Mouse (Mus musculus): Measurements from ENCODE around the gene Sptan1.
A peak's percentile ranks its signal among the peaks of the same experiment; 100 is the strongest.

Sptan1 gene

DNA sequence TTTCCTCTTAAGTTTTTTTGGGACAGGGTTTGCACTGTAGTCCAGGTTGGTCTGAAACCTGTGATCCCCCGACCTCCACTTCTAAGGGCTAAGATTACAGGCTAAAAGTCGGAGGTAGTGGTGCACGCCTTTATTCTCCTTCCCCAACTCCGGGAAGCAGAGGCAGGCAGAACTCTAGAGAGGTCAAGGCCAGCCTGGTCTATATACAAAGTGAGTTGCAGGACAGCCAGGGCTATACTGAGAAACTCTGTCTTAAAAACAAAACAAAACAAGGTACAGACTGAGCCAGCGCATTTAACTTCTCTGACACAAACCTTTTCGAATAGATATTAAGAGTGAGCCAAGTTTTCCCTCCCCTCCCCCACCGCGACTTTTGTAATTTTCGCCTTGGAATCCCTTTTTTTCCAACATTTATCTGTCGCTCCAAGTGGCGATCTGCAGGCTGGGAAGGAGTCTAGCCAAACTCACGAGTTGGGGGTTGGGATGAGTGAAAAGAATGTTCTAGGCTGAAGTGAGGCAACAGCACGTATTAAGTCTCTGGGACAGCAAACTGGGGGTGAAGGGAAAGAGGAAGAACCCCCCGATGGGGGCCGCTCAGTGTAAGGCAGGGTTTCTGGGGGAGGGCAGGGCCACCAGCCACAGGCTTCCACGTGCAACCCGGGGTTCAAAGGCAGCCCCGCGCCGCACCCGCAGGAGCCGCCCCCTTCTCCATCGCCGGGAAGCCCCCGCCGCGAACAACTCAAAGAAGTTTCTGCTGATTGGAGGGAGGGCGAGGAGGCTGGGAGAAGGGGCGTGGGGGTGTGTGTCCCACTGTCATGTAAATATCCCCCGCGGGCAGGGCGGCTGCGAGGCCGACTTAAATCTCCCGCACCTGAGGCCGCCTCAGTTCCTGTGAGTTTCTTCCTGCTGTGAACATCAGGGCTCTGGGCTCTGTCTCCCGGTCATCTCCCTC lies 96.1 kb downstream of the Sptan1 start:
- DNase-seq (ENCODE audit: low spot score): no peak

DNA sequence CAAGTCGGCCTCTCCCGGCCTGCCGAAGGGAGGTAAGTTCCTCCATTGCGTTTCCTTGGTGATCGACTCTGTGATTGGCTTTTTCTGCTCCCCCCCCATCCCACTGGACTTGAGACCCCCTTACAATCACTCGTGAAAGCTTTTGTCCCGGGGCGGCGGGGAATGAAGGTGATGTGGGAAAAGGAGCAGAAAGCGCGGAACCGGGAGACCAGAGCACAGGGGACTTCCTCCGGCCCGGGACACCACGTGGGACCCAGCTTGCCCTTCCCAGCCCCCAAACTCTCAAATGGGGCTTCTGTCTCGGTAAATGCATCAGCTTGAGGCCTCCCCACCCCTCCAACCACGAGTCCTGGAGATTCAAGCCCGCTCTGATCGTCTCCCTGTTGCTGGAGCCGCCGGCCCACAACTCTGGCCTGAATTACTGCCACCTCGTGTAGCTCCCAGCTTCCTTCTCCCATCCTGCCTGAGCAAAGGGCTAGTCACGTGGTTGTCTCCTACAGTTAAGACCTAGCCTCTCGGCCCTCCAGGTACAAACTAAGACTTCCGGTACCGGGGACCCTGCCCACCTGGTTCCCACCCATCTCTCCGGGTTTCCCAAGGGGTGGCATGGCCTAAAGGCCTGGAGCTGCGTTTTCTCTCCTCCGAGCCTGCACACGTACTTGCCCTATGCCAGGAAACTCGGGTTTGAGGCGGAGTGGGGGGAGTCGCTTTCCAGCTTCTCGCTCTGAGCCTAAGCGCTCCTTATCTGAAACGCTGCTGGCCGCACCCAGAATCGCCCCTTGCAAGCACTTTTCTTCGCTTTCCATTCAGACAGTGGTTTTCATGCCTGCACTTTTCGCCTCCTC lies 97.1 kb downstream of the Sptan1 start:
- peak; percentile 55 for DNase-seq (ENCODE audit: low spot score)

DNA sequence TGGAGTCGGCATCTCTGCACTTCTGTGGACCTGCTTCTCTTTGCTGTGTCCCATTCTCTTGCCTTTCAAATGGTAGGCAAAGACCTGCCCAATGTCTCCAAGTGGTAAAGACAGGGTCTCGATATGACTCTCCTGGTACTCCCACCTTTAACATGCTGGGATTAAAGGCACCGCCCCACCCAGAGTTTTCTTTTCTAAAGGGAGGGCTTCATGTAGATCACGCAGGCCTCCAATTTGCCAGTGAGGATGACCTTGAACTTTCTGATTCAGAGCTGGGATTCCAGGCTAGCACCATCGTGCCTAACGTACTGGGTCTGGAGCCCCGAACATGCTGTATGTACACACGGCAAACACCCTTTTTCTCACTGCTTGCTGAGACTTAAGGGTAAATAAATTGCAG lies 97.9 kb downstream of the Sptan1 start:
- DNase-seq (ENCODE audit: low spot score): no peak

DNA sequence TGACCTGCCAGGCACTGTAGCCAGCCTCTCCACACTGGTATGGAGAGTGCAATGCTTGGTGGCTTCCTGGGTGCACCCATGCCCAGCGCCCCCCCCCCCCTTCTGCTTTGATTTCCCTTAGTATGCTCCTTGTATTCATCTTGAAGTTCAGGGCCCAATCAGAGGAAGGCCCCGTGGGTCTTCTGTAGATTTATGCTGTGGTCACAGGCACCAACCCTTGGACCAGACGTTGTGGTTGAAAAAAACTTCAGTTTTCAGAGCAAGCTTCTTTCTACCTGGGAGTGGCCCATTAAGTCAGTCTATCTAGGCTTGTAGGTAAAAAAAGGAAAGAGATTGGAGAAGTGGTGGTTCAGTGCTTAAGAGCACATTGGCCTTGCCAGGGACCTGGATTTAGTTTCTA lies 98.4 kb downstream of the Sptan1 start:
- no peak for DNase-seq (ENCODE audit: low spot score)

DNA sequence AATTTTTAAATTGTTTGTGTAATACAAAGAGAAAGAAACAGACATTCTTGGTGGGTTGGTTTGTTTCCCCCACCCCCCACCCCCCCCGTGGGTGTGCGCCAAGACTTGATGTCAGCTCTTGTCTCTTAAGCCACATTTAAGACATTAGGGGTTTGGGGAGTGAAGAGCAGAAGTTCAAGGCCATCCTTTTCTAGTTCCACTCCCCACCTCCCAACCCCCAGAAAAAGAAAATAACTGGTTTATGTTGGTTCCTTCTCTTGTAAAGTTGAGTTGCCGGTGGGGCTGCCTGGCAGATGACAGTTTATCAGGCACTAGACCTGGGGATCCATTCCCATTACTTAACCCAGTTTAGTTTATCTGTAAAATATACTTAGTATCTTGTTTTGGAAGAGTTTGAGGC lies 98.9 kb downstream of the Sptan1 start:
- DNase-seq (ENCODE audit: low spot score): no peak

DNA sequence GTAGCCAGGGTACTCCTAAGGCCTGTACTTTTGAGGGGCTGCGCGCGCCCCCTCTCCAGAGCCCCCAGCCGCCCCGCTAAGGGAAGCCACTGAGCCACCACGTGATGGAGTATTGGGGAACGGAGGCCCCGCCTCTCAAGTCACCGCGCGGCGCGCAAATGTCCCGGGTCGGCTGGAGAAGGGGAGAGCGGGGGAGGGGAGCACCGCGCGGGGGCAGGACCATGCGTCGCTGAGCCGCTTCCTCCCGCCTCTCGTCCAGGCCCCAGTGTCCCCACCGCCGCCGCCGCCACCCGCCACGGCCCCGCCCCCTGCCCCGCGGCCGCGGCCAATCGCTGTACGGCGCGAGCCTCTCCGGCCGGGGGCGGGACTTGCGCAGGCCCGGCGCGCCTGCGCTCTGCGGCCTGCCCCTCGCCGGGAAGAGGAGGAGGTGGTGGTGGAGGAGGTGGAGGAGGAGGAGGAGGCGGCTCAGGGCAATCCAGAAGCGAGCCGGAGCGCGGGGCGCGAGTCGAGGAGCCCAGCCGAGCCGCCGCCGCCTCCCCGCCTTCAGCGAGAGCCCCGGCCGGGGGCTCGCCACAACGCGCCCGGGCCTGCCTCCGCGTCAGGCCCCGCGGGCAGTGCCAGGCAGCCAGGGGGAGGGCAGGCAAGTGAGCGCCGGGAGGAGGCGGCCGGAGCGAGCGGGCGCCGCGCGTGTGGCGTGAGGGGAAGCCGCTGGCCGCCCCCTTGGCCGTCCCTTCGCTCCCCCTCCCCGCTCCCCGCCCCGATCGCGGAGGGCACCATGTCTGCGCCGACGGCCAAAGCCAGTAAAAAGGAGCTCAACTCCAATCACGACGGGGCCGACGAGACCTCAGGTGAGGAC lies 100.9 kb downstream of the Sptan1 start:
- peak; percentile 91 for DNase-seq (ENCODE audit: low spot score)

DNA sequence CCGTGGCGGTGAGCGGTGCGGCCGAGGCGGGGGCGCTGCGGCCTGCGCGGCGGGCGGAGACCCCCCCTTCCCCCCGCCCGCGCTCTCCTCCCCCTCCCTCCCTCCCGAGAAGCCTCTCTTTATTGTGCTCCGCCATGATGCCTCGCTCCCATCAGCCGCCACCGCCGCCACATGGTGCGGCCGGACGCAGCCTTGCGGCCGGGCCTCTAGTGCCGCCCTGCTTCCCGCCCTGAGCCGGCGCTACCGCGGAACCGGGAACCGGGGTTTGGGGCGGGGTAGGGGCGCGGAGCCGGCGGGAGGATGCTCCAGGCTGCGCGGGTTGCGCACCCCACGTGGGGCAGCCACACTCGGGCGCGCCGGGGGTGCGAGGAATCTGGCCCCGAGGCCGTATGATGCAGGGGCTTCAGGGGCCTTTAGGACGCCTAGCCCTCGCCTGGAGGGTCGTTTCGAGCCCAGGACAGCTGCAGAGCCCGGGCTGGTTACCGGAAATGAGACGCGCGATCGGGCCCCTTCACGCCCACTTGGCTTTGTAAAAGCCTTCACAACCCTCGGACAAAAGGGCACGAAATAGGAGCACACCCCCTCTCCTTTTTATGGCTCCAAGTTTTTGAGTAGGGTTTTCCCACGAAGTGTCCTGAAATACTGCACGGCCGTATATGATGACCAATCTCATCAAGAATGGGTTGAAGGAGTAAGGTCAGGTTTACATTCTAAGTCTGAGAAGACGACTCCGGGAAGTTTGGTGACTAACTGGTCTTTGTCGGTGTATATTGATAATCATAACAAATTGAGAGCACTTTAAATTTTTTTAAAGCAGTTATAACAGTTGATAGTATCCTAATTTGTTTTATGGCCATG lies 101.9 kb downstream of the Sptan1 start:
- DNase-seq (ENCODE audit: low spot score): peak; percentile 40

DNA sequence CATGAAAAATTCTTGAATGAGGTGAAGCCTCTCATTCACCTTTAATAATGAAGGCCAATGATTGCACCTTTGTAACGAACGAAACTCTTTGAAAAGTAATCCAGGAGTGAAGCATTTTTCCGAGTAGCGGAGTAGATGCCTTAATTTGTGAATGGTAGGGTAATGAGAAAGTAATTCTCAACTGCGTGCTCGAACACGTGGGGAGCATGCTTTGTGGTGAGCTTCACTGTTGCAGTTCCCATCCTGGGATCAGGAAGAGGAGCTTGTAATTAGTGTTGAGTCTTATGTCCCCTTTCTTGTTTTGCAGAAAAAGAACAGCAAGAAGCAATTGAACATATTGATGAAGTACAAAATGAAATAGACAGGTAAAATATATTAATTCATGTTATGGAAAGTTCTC lies 102.6 kb downstream of the Sptan1 start:
- no peak for DNase-seq (ENCODE audit: low spot score)

DNA sequence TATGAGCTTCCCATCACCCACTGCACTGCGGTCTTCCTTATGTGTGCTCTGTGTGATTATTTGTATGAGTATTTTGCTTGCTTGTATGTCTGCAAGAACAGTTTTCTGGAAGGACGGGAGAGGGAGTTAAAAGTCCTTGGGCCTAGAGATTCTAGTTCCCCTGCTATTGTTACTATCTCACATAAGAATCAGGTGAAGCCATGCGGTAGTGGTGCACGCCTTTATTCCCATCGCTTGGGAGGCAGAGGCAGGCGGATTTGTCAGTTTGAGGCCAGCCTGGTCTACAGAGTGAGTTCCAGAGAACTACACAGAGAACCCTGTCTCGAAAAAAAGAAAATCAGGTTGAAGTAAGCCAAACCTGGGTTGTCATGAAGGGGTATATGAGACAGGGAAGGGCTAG lies 107.5 kb downstream of the Sptan1 start:
- no peak for DNase-seq (ENCODE audit: low spot score)

DNA sequence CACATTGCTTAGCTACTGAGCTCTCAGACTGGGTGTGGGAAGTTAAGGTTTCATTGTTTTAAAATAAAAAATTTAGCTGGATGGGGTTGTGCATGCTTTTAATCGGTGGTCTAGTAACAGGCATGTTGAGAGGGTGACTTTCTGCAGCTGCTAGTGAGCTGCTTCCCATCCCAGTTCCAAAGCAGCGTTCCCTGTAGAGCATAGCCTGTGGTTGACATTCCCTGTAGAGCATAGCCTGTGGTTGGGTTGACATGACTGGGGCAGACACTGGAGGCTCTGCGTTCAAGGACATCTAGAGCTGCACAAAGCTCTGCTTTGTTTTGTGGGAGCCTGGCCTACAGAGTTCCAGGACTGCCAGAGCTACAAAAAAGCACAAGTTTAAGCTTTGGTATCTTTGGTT lies 107.9 kb downstream of the Sptan1 start:
- no peak for DNase-seq (ENCODE audit: low spot score)

DNA sequence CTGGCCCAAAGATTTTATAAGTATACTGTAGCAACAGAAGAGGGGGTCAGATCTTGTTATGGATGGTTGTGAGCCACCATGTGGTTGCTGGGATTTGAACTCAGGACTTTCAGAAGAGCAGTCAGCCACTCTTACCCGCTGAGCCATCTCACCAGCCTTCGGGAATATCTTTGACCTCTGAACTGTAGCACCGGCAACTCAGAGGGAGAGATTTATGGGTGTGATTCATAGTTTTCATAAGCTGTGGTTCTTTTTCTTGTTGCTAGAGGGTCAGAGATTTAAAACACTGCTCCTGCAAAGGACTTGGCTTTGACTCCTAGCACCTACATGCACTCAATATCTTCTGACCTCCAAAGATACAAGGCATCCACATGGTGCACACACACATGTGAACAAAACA lies 110.3 kb downstream of the Sptan1 start:
- DNase-seq (ENCODE audit: low spot score): no peak

DNA sequence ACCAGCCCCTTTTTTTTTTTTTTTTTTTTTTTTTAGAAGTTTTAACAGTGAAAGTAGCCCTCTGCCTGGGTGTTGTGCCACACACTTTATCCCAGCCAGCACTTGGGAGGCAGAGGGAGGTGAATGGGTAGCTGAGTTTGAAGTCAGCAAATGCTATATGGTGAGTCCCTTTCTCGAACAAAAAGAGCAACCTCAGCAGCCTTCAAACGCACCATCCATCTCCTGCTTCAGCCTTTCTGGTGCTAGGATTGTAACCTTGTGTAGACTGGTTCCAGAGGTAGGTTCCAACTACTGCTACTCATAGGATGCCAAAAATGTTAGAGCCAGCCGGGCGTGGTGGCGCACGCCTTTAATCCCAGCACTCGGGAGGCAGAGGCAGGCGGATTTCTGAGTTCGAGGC lies 111.1 kb downstream of the Sptan1 start:
- DNase-seq (ENCODE audit: low spot score): no peak

DNA sequence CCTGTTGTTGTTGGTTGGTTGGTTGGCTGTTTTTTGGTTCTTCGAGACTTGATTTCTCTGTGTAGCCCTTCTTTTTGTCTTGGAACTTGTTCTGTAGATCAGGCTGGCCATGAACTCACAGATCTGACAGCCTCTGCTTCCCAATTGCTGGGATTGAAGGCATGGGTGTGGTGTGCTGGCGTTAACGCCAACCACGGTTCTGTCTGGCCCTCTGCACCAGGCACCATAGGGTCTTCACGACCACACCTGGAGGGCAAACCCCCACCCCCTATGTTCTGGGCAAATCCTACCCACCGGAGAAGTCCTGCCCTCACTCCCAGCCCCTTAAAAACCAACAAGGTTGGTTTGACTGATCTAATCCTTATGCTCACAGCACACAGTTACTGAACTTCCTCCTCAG lies 111.6 kb downstream of the Sptan1 start:
- DNase-seq (ENCODE audit: low spot score): no peak

DNA sequence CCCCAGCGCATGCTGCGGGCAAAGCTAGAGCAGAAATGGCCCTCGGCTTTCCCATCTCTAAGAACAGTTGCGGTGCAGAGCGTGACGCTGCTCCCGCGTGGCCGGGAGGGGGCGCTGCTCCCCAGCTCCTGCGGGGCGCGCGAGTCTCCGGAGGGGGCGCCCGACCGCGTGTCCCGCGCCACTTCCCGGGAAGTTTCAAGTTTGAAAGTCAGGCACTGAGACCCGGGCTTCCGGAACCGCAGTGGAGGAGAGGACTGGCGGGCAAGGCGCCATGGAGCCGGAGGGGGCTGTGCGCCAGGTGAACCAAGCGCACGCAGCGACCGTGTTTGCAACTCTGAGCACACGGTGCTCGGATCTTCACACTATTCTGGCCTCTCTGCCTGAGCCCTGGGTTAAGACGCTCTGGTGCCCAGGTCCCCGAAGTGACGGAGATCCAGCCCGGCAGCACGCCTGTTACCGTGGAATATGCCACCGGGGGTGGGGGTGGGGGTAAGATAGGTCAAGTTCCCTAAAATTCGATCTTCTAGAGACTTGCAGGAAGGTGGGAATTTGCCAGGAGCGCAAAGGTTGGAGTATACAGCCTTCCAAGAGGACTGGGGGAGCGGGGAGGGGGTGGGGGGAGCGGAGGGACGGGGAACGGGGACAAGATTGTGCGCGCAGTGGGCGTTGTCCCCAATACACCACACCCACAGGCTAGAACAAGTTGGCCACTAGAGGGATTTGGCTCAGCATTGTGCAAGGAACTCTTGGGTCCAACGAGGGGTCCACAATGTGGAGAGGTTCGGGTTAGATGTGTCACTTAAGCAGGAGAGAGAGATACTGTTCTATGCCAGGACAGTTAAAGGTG lies 112.4 kb downstream of the Sptan1 start, which contains the start of gene Pkn3:
TSS of gene Pkn3 (plus strand) at position 183 of the 847 bp plus-strand sequence.
- DNase-seq (ENCODE audit: low spot score): peak; percentile 75

DNA sequence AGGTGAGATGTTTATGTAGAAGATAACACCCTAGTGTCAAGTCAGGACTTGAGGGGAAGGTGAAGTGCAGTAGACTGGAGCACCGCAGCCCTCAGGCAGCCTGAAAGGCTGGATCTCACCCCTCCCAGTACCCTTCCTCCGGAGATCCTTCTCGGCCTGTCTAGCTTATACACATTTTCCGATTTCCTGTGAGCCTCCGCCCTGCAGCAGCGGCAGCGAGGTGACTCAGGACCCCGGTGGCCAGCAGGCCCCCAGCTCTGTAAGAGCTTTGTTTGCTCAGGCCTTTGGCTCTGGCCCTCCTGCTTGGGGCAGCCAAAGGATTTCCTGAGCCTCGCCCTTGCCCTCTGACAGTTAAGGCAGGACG lies 113.0 kb downstream of the Sptan1 start:
- no peak for DNase-seq (ENCODE audit: low spot score)

DNA sequence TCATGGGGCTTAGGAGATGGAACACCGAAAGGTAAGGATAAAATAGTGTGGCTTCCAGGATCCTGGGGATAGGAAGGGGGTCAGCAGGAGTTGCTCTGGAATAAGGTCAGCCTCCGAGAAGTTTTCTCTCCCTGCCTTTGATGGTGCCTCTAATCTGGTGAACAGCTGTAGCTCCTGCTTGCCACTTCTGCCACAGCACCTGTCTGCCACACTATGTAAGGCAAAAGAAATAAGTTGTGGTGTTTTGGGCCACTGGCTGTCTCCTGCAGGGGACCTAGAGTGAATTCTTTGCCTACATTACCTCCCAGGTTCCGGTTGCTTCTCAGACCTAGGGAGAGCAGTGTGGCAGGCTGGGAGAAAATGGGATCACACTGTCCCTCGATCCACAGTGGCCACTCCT lies 113.4 kb downstream of the Sptan1 start:
- DNase-seq (ENCODE audit: low spot score): no peak

DNA sequence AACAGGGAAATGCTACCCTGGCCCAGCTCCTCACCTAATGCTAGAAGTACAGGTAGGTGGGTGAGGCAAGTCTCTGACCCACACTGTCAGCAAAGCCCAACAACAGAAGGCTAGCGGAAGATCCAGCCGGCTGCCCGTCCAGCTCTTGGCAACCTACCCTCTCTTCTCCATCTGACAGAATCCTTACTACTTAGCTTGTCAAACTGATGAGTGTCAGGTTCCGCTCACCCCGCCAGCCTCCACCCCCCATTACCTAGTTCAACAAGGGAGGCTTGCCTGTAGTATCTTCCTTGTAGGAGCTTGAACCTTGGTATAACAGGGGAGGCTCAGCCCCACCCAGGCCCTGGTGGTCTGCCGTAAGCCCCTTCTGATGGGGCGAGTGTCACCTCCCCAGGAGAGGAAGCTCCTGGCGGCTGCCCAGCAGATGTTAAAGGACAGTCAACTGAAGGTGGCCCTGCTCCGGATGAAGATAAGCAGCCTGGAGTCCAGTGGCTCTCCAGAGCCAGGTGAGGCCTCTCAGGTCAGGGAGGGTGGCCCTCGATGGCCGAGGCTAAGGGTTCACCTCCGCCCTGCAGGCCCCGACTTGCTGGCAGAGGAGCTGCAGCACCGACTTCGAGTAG lies 114.9 kb downstream of the Sptan1 start:
- DNase-seq (ENCODE audit: low spot score): no peak

All from spleen, adult 12 weeks (tissue).